Mouse (Mus musculus) MEL (cell line): ENCODE measurements around the gene Gm1673.

ENCODE experiments used
- CHD2 ChIP-seq: IDR thresholded peaks from 2 replicates; pipeline ENCODE4 v1.6.1; 2011; ENCODE audit warnings: low read length, improper control_type of control experiment
- CTCF ChIP-seq, 3 experiments: IDR thresholded peaks in 2 of 3; conservative IDR thresholded peaks in 1 of 3; 2 replicates each; pipeline ENCODE4 v1.5.1; 2011 to 2012; ENCODE audit warnings: low read length in 3 of 3, low read depth in 2 of 3, mild to moderate bottlenecking in 2 of 3, improper control_type of control experiment in 1 of 3, inconsistent platforms in 1 of 3, mixed read lengths in 1 of 3, moderate library complexity in 1 of 3; ENCODE audit not compliant: control insufficient read depth in 1 of 3, insufficient read depth in 1 of 3, poor library complexity in 1 of 3, severe bottlenecking in 1 of 3
- EP300 ChIP-seq, 2 experiments: IDR thresholded peaks; 2 replicates each; pipeline ENCODE4 v1.6.1; 2011; ENCODE audit warnings: improper control_type of control experiment in 2 of 2, low read length in 2 of 2, low read depth in 1 of 2, mild to moderate bottlenecking in 1 of 2
- MAFK ChIP-seq: IDR thresholded peaks from 2 replicates; pipeline ENCODE4 v1.6.1; 2011; ENCODE audit warnings: low read depth, mild to moderate bottlenecking, low read length, improper control_type of control experiment, borderline replicate concordance
- POLR2A ChIP-seq, 2 experiments: IDR thresholded peaks; 2 replicates each; pipeline ENCODE4 v1.6.1; 2011 to 2012; ENCODE audit warnings: low read length in 2 of 2, mild to moderate bottlenecking in 2 of 2, control low read depth in 1 of 2, improper control_type of control experiment in 1 of 2, low read depth in 1 of 2, moderate library complexity in 1 of 2; ENCODE audit not compliant: control insufficient read depth in 1 of 2, insufficient read depth in 1 of 2, poor library complexity in 1 of 2
- SIN3A ChIP-seq: IDR thresholded peaks from 2 replicates; pipeline ENCODE4 v1.6.1; 2012; ENCODE audit warnings: low read length, improper control_type of control experiment, inconsistent platforms
- USF2 ChIP-seq, 2 experiments: IDR thresholded peaks; 2 replicates each; pipeline ENCODE4 v1.6.1; 2011 to 2012; ENCODE audit warnings: improper control_type of control experiment in 2 of 2, low read length in 2 of 2, borderline replicate concordance in 1 of 2, inconsistent platforms in 1 of 2, low read depth in 1 of 2, mild to moderate bottlenecking in 1 of 2; ENCODE audit not compliant: insufficient read depth in 1 of 2

- TF ChIP-seq POLR2A (IDR thresholded peaks at IDR 0.05; ENCODE audit: control insufficient read depth in 1 of 2, insufficient read depth in 1 of 2, low read depth in 1 of 2, low read length in 2 of 2, poor library complexity in 1 of 2) (no peak), SIN3A (no peak), MAFK (no peak), CTCF (IDR thresholded peaks at IDR 0.05 in 2 of 3, conservative IDR thresholded peaks at IDR 0.05 in 1 of 3; ENCODE audit: control insufficient read depth in 1 of 3, insufficient read depth in 1 of 3, low read depth in 2 of 3, low read length in 3 of 3, poor library complexity in 1 of 3, severe bottlenecking in 1 of 3) (no peak), USF2 (IDR thresholded peaks at IDR 0.05; ENCODE audit: borderline replicate concordance in 1 of 2, insufficient read depth in 1 of 2, low read depth in 1 of 2, low read length in 2 of 2) (no peak), CHD2 (no peak), EP300 (IDR thresholded peaks at IDR 0.05; ENCODE audit: low read depth in 1 of 2, low read length in 2 of 2) (no peak)
These were observed 11.7 kb downstream of the Gm1673 start for GRCm38 (mm10) chr5:33994671-33995625.
